Mouse (Mus musculus) heart, embryonic 10.5 days (tissue): ENCODE data around the gene Gna15. TPM values are rescaled to one million over a fixed set of nuclear protein-coding genes. Genes with fewer than 3 reads are reported as not detected.

Experiments used
- DNase-seq: peaks from one replicate; pipeline ENCODE4 v3.0.0-alpha.2; 2017; ENCODE audit warnings: low spot score
- H3K27ac ChIP-seq: fragments of 300-500 bp; sonication (generic); 2 replicates; pipeline ENCODE4 v1.5.1; 2016; ENCODE audit warnings: mild to moderate bottlenecking
- H3K27me3 ChIP-seq: fragments of 300-500 bp; sonication (generic); 2 replicates; pipeline ENCODE4 v1.6.1; 2016; ENCODE audit warnings: mild to moderate bottlenecking; ENCODE audit not compliant: poor library complexity, insufficient read depth, severe bottlenecking
- H3K36me3 ChIP-seq: fragments of 300-500 bp; sonication (generic); 2 replicates; pipeline ENCODE4 v1.6.1; 2016; ENCODE audit warnings: mild to moderate bottlenecking, moderate library complexity
- H3K4me1 ChIP-seq: fragments of 300-500 bp; sonication (generic); 2 replicates; pipeline ENCODE4 v1.6.1; 2016; ENCODE audit warnings: mild to moderate bottlenecking
- H3K4me3 ChIP-seq: fragments of 300-500 bp; sonication (generic); 2 replicates; pipeline ENCODE4 v1.5.1; 2016; ENCODE audit warnings: mild to moderate bottlenecking, moderate library complexity
- H3K9me3 ChIP-seq: fragments of 300-500 bp; sonication (generic); 2 replicates; pipeline ENCODE4 v1.6.1; 2016; ENCODE audit warnings: mild to moderate bottlenecking, moderate library complexity
- WGBS: fragments of 180-500 bp; shearing (Covaris S2); methylation state at CpG from one replicate; pipeline ENCODE4 v1.1.7; 2016; 5-methylcytosine and 5-hydroxymethylcytosine counted together
- polyA plus RNA-seq: library from polyadenylated mRNA; unstranded; fragments of >200 nt; fragmentation: Nextera tagmentation; extraction: Ambion mirVana; gene quantifications from 2 replicates; pipeline ENCODE4 v1.2.1, GENCODE M21; 2016

Gene Gna15
- polyA plus RNA-seq: 2.8 and 4.8 TPM in 2 replicates

- H3K27me3 ChIP-seq: peaks cover 7% of the 10 kb centered on the region; the same call in 1 of the 2 replicates
- DNase-seq: peak; percentile 88
- H3K27ac ChIP-seq: peak within 1 kb of the TSS; percentile 85
- no peaks in the 10 kb centered on the region for H3K9me3 ChIP-seq
- peaks cover 3% of the 10 kb centered on the region for H3K36me3 ChIP-seq
- peaks cover 26% of the 10 kb centered on the region for H3K4me1 ChIP-seq
- H3K4me3 ChIP-seq: peak within 1 kb of the TSS; percentile 50
- WGBS: 9% methylated on average over 9 of the region's 9 CpGs
Measured at GRCm38 (mm10) chr10:81524051-81524605, at the start of gene Gna15. Gene Gna15 (minus strand): TSS chr10:81524225.

DNA sequence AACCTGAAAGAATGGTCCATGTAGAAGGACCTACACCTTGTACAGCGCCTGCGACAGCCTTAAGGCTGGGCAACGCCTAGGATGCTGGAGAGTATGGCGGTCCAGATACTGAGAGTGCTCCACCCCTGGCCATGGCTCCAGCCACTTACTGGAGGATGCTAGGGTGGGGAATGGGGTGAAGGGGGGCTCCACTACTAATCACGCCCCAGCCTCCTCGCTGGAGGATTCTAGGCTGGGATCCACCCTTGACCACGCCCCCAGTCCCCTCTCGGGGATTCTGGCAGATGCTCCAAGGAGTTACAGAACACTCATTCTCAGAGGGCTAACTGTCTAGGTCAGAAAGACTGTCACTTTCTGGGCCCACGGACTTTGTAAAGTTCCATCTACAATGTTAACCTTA lies 49.0 kb upstream of the Gna15 start:
- H3K36me3 ChIP-seq: peaks cover 12% of the 10 kb centered on the region; the same call in 1 of the 2 replicates
- 0 out of 2 replicates have a peak overlapping the region, but pooled peaks have one; percentile 43 for H3K27ac ChIP-seq
- H3K27me3 ChIP-seq: peaks cover 54% of the 10 kb centered on the region
- H3K4me1 ChIP-seq: peaks cover 80% of the 10 kb centered on the region
- WGBS: 15% methylated on average over 9 of the region's 9 CpGs
- H3K4me3 ChIP-seq: peak overlapping the region; percentile 22; the same call in 1 of the 2 replicates
- H3K9me3 ChIP-seq: no peaks in the 10 kb centered on the region
- no peak for DNase-seq

- Histone ChIP-seq H3K36me3 (peaks cover 5% of the 10 kb centered on the region), H3K27me3 (peaks cover 56% of the 10 kb centered on the region), H3K4me3 (peak overlapping the region; percentile 62), H3K27ac (peak overlapping the region; percentile 90), H3K4me1 (peaks cover 83% of the 10 kb centered on the region), H3K9me3 (no peaks in the 10 kb centered on the region)
- WGBS: 5% methylated on average over 9 of the region's 9 CpGs
- DNase-seq: no peak
Measured at GRCm38 (mm10) chr10:81572133-81572671, 48.2 kb upstream of the Gna15 start.

DNA sequence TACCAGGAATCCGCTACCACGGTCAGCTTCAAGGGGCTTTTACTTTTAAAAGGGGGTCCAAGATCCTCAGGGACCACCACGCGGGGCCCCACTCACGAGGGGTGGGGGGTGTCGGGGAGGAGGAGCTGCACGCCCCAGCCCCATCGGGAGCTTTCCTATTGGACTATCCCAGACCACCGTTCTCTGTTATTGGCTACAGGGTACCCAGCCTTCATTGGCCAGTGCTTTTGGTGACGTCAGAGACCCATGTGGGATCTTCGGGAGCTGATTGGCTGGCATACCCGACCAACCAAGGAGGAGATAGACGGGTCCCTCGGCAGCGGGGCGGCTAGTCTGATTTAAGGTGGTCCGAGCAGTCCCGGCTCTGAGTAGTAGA lies 47.5 kb upstream of the Gna15 start:
- H3K36me3 ChIP-seq: peaks cover 6% of the 10 kb centered on the region; the same call in 1 of the 2 replicates
- no peaks in the 10 kb centered on the region for H3K9me3 ChIP-seq
- peak overlapping the region; percentile 90 for H3K27ac ChIP-seq
- H3K4me3 ChIP-seq: peak overlapping the region; percentile 62
- WGBS: 1% methylated on average over 18 of the region's 18 CpGs
- peaks cover 54% of the 10 kb centered on the region for H3K27me3 ChIP-seq
- peaks cover 79% of the 10 kb centered on the region for H3K4me1 ChIP-seq
- peak; percentile 99 for DNase-seq

GRCm38 (mm10) chr10:81570831-81571500 lies 46.9 kb upstream of the Gna15 start:
- Histone ChIP-seq H3K27ac (peak overlapping the region; percentile 90), H3K4me3 (peak overlapping the region; percentile 62), H3K27me3 (peaks cover 54% of the 10 kb centered on the region), H3K9me3 (no peaks in the 10 kb centered on the region), H3K4me1 (peaks cover 75% of the 10 kb centered on the region), H3K36me3 (peaks cover 12% of the 10 kb centered on the region)
- WGBS: under 1% methylated on average over 34 of the region's 34 CpGs
- DNase-seq: peak; percentile 95

- Histone ChIP-seq H3K4me1 (peaks cover 74% of the 10 kb centered on the region), H3K36me3 (peaks cover 18% of the 10 kb centered on the region), H3K27me3 (peaks cover 53% of the 10 kb centered on the region), H3K27ac (peak overlapping the region; percentile 90), H3K4me3 (peak overlapping the region; percentile 62), H3K9me3 (no peaks in the 10 kb centered on the region)
- DNase-seq: no peak
- 4% methylated on average over 9 of the region's 11 CpGs for WGBS
Measured at GRCm38 (mm10) chr10:81570238-81570800, 46.3 kb upstream of the Gna15 start.

DNA sequence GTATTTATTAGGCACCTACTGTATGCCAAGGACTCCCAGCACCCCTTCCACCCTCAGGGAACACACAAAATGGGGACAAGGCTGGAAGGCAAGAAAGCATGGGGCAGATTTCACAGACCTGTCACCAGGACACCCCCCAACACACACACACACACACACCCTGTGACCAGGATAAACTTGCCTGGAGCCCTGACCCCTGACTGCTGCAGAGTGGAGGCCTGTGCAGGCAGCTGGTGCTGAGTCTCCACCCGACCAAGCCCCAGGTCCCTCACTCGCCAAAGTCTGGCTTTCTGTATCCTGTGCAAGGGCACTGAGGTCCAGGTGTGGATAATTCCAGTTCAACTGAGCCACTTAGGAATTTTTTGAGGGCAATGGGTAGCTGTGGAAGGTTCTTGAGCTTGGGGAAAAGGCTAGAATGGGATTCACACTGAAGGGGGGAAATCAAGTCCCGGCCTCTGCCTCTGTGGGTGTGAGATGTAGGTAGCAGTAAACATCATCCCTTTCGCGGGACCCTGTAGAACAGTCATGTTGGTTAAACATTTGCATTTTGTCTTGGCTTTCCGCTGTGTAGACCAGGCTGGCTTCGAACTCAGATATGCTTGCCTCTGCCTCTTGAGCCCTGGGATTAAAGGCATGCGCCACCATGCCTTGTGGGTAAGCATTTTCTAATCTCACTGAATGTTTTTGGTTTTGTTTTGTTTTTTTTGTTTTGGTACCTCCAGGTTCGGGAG lies 45.6 kb upstream of the Gna15 start:
- H3K4me3 ChIP-seq: no peak overlapping the region

DNA sequence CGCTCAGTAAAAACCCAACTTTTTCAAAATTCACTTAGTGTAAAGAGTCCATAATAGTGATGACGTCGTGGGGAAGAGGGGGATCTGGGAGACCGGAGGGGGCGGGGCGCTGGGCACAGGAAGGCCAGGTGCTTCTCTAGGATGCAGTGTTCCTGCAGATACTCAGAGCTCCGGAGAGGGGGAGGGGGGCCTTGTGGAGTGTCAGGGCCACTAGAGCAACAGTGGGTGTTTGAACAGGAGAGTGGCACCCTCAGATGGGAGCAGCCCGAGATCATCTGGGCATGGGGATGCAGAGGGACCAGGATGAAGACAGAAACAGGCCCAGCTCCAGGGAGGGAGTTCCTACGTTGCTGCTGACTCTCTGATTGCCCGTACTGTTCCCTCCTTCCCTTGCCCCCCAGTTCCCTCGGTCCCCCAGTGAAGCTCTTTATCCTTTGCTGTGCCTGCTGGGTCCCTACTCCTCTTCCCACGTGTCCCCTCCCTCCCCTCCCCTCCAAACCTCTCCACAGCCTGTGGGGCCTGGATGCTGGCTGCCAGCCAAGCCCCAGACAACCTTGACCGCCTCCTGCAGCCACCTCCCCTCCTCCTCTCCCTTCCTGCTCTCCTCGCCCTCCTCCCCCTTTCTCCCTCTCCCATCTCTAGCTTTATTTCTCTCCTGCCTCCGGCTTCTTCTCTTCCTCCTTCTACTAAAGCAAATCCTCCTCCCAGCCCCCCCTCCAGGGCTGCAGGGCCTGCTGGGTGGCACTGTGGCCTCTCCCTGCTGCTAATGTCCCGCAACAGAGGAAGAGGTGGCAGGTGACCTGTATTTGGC lies 44.6 kb upstream of the Gna15 start:
- Histone ChIP-seq H3K4me3 (peak overlapping the region; percentile 43), H3K9me3 (no peaks in the 10 kb centered on the region), H3K27me3 (peaks cover 47% of the 10 kb centered on the region), H3K36me3 (peaks cover 34% of the 10 kb centered on the region), H3K4me1 (peaks cover 76% of the 10 kb centered on the region), H3K27ac (peak overlapping the region; percentile 90)
- 12% methylated on average over 16 of the region's 16 CpGs for WGBS
- peak; percentile 90 for DNase-seq

More for the DNA sequence above, 45.6 kb upstream of the Gna15 start:
- Histone ChIP-seq H3K27me3 (peaks cover 54% of the 10 kb centered on the region), H3K36me3 (peaks cover 25% of the 10 kb centered on the region), H3K4me1 (peaks cover 76% of the 10 kb centered on the region), H3K27ac (peak overlapping the region; percentile 90), H3K9me3 (no peaks in the 10 kb centered on the region)
- WGBS: 52% methylated on average over 9 of the region's 9 CpGs
- no peak for DNase-seq

DNA sequence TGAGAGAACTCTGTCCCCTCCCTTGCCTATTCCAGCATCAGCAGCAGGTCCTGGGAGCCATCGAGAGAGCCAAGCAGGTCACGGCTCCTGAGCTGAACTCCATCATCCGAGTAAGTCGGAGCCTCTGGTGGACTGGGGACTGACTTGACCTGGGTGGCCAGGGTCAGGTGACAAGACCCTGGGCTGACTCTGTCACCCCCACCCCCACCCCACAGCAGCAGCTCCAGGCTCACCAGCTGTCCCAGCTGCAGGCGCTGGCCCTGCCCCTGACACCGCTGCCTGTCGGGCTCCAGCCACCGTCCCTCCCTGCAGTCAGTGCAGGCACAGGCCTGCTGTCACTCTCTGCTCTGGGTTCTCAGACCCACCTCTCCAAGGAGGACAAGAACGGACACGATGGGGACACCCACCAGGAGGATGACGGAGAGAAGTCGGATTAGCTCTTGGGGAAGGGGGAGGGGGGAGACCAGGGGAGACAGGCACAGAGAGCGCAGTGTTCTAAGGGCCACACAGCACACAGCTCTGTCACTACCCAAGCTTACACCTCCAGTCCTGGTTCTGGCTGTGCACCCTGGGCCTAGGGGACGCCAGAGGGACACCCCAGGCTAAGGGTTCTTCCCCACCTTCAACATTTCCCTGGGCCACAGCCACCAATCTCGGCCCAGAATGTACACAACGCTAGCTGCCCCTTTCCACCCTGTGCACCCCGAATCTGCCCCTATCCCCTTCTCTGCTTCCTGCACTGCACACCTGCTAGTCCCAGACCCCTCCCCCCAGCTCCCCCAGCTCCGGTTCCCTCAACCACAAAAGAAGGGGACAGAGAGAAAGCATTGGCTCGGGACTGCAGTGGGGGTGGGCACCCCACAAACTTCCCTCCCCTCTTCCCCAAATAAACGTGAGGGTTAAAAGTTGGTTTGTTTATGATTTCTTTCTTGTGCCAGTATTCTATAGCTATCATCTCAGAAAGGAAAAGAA lies 41.5 kb upstream of the Gna15 start:
- Histone ChIP-seq H3K4me3 (no peak overlapping the region), H3K27ac (peak overlapping the region; percentile 32; the same call in 1 of the 2 replicates), H3K27me3 (peaks cover 30% of the 10 kb centered on the region), H3K4me1 (peaks cover 83% of the 10 kb centered on the region), H3K36me3 (peaks cover 62% of the 10 kb centered on the region), H3K9me3 (no peaks in the 10 kb centered on the region)
- no peak for DNase-seq
- WGBS: 36% methylated on average over 20 of the region's 20 CpGs

- H3K4me3 ChIP-seq: no peak overlapping the region
- whole genome bisulfite sequencing: 17% methylated on average over 10 of the region's 10 CpGs
- H3K27me3 ChIP-seq: peaks cover 30% of the 10 kb centered on the region
- no peaks in the 10 kb centered on the region for H3K9me3 ChIP-seq
- H3K27ac ChIP-seq: peak overlapping the region; percentile 86; the same call in 1 of the 2 replicates
- H3K4me1 ChIP-seq: peaks cover 81% of the 10 kb centered on the region
- no peak for DNase-seq
- H3K36me3 ChIP-seq: peaks cover 62% of the 10 kb centered on the region
Measured at GRCm38 (mm10) chr10:81564734-81565133, 40.7 kb upstream of the Gna15 start.

DNA sequence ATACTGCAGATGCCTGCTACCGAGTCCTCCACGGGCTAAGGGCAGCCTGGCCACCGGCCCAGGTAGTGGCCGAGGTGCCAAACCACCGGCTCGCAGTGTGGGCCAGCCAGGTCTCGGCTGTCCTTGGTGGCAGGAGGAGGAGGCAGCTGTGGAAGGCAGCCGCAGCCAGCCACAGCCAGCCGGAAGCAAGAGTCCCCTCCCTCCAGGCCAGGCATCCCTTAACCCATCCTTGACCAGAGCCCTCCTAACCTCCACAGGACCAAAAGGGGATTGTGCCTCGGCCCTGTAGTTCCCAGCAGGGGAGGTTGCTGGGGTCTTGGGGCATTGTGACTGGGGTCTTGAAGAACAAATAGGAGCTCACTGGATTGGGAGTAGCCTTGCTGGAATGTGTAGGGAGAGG lies 40.2 kb upstream of the Gna15 start:
- no peaks in the 10 kb centered on the region for H3K9me3 ChIP-seq
- peak overlapping the region; percentile 47 for H3K4me3 ChIP-seq
- no peak for DNase-seq
- peaks cover 62% of the 10 kb centered on the region for H3K36me3 ChIP-seq
- 2% methylated on average over 10 of the region's 10 CpGs for WGBS
- peaks cover 30% of the 10 kb centered on the region for H3K27me3 ChIP-seq
- peaks cover 77% of the 10 kb centered on the region for H3K4me1 ChIP-seq
- peak overlapping the region; percentile 86 for H3K27ac ChIP-seq
